Mouse (Mus musculus) stomach, postnatal 0 days (tissue): ENCODE results near the gene Kcnn3. TPM values are rescaled to one million over a fixed set of nuclear protein-coding genes. Genes with fewer than 3 reads are reported as not detected.

ENCODE experiments used
- ATAC-seq: fragments of 200-750 bp; cut with Nextera tagmentation; 2 replicates; pipeline ENCODE4 v1.8.0; 2017; ENCODE audit not compliant: low FRiP score, low TSS enrichment
- DNase-seq: peaks from one replicate; pipeline ENCODE4 v3.0.0-alpha.2; 2016; ENCODE audit warnings: low spot score
- H3K27ac ChIP-seq: fragments of 300-500 bp; sonication (generic); replicated peaks from 2 replicates; pipeline ENCODE4 v1.5.1; 2014; ENCODE audit warnings: mild to moderate bottlenecking, control low read depth
- H3K27me3 ChIP-seq: fragments of 300-500 bp; sonication (generic); 2 replicates; pipeline ENCODE4 v1.6.1; 2014; ENCODE audit warnings: low read length; ENCODE audit not compliant: control insufficient read depth, insufficient read depth
- H3K36me3 ChIP-seq: fragments of 300-500 bp; sonication (generic); 2 replicates; pipeline ENCODE4 v1.6.1; 2014; ENCODE audit warnings: low read length, mixed read lengths; ENCODE audit not compliant: control insufficient read depth, insufficient read depth
- H3K4me1 ChIP-seq: fragments of 300-500 bp; sonication (generic); replicated peaks from 2 replicates; pipeline ENCODE4 v1.6.1; 2014; ENCODE audit warnings: antibody characterized with exemption; ENCODE audit not compliant: control insufficient read depth, insufficient read depth
- H3K4me2 ChIP-seq: fragments of 300-500 bp; sonication (generic); replicated peaks from 2 replicates; pipeline ENCODE4 v1.6.1; 2014; ENCODE audit warnings: low read depth, mild to moderate bottlenecking, control low read depth, moderate library complexity
- H3K4me3 ChIP-seq: fragments of 300-500 bp; sonication (generic); 2 replicates; pipeline ENCODE4 v1.5.1; 2014; ENCODE audit warnings: low read depth, low read length, control low read depth
- H3K9ac ChIP-seq: fragments of 300-500 bp; sonication (generic); 2 replicates; pipeline ENCODE4 v1.6.1; 2014; ENCODE audit warnings: mild to moderate bottlenecking, low read length, control low read depth, mixed read lengths
- H3K9me3 ChIP-seq: fragments of 300-500 bp; sonication (generic); 2 replicates; pipeline ENCODE4 v1.6.1; 2016; ENCODE audit warnings: low read length; ENCODE audit not compliant: control insufficient read depth
- CTCF ChIP-seq: IDR thresholded peaks from 2 replicates; pipeline ENCODE4 v1.5.1; 2016; ENCODE audit warnings: antibody characterized with exemption, low read depth, mild to moderate bottlenecking, moderate library complexity
- EP300 ChIP-seq: optimal IDR thresholded peaks from 2 replicates; pipeline ENCODE3; 2016; ENCODE audit warnings: antibody characterized with exemption
- WGBS: fragments of 180-500 bp; shearing (Covaris S2); extraction: QIAGEN DNeasy Blood & Tissue Kit; methylation state at CpG from one replicate; pipeline ENCODE4 v1.1.7; 2014; 5-methylcytosine and 5-hydroxymethylcytosine counted together
- polyA plus RNA-seq: library from polyadenylated mRNA; unstranded; fragments of >200 nt; fragmentation: Nextera tagmentation; extraction: Ambion mirVana; gene quantifications from 2 replicates; pipeline ENCODE4 v1.2.1, GENCODE M21; 2015

Gene Kcnn3
- polyA plus RNA-seq, 1 experiment from 2014 or later, result 4.5 TPM

DNA sequence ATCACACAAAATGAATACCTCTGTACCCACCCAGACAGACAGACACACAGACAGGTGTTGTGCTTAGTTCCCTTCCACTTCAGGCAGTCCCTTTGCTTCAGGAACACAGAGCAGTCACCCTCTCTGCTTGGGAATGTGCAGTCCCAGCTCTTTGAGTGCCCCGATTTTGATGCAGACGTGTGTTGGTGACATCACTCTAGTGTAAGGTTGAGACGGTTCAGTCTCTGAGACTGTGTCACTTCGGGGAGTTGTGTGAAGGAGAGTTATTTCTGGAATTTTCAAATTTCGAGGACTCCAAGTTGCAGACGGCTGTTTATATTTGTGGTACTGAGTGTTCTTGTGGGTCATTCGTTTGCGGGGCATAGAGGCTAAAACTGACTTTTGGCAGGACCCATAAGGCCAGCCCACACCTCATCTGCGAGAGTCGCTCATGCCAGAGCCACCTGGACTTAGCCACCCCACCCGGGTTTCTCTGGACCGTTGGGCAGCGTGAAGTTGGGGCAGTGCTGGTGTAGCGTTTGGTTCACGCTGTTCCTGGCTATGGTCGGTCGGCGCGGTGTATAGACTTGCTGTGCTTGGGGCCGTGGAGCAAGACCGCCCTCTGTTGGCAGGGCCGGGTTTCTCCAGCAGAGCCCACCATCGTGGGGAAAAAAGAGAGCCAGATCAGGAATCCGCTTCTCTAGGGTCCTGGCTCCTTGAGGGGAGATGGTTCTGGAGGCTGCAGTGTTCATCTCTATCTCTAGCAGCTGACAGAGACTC lies 35.0 kb upstream of the Kcnn3 start:
- H3K27ac ChIP-seq, result no peak overlapping the region
- peak overlapping the region; percentile 18; the same call in 1 of the 2 replicates for H3K9ac ChIP-seq
- H3K9me3 ChIP-seq, result no peaks in the 10 kb centered on the region
- TF ChIP-seq EP300 (no peak), CTCF (peak; percentile 97)
- H3K4me3 ChIP-seq, result no peak overlapping the region
- ATAC-seq, result peak; percentile 88
- H3K36me3 ChIP-seq, result no peaks in the 10 kb centered on the region
- DNase-seq, result peak; percentile 84
- no peaks in the 10 kb centered on the region for H3K4me1 ChIP-seq
- H3K27me3 ChIP-seq, result no peaks in the 10 kb centered on the region
- H3K4me2 ChIP-seq, result peak overlapping the region; percentile 35
- 12% methylated on average over 24 of the region's 24 CpGs for WGBS

DNA sequence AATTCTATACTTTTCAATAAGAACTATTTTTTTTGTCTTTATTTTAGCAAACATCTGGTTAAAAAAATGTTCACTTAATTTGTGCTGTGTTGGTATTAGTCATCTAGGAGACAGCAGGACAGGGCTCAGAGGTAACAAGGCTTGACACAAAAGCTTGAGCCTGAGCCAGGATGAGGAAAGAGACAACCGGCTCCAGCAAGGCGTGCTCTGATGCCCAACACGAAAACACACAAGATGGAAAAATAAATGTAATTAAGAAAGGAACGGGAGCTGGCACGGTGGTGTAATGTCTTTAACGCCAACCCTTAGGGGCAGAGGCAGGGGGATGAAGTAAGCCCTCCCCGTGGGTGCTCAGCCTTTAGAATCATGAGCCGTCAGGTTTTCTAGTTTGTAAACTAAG lies 33.9 kb upstream of the Kcnn3 start:
- no peak for DNase-seq
- H3K4me2 ChIP-seq, result no peak overlapping the region
- 70% methylated on average over 8 of the region's 8 CpGs for WGBS
- no peaks in the 10 kb centered on the region for H3K9me3 ChIP-seq
- no peaks in the 10 kb centered on the region for H3K4me1 ChIP-seq
- H3K9ac ChIP-seq, result no peak overlapping the region
- no peak for ATAC-seq
- TF ChIP-seq EP300 (no peak), CTCF (no peak)
- no peak overlapping the region for H3K4me3 ChIP-seq
- H3K27me3 ChIP-seq, result no peaks in the 10 kb centered on the region
- no peaks in the 10 kb centered on the region for H3K36me3 ChIP-seq
- no peak overlapping the region for H3K27ac ChIP-seq

DNA sequence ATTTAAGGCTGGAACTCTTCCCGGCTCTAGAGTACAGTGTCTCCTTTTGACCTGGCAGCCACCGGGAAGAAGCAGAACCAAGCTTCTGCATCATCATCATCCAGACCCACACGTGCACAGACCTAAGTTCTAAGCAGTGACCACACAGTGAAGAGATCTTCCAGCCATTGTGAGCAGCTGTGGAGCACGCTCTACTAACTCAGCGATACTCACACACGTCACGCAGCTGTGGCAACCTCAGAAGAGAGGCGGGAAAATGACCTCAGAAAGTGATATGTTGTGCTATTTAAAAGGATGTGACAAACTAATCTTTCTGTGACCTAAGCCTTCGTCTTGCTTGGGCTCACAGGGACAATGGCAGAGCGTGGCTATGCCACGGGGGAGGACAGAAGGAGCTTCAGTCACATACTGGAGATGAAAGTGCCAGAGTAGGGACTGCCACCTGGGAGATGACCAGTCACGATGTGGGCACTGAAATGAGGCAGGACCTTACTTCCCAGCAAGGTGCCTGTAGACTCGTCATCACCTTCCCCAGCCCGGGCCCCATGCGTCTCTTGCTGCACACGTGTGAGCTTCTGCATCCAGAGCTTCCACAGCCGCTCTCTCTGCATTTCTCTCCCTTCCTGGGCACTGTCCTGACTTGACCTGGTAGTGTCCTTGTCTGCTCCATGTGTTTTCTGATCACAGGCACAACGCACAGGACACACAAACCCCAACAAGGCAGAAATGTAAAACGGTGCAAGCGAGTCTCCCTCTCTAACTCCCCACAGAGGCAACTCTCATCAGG lies 32.9 kb upstream of the Kcnn3 start:
- Histone ChIP-seq H3K27me3 (no peaks in the 10 kb centered on the region), H3K36me3 (no peaks in the 10 kb centered on the region), H3K9me3 (no peaks in the 10 kb centered on the region), H3K4me1 (no peaks in the 10 kb centered on the region), H3K27ac (no peak overlapping the region), H3K4me2 (no peak overlapping the region), H3K4me3 (no peak overlapping the region), H3K9ac (no peak overlapping the region)
- DNase-seq, result no peak
- ATAC-seq, result no peak
- TF ChIP-seq EP300 (no peak), CTCF (no peak)
- 60% methylated on average over 20 of the region's 20 CpGs for WGBS

DNA sequence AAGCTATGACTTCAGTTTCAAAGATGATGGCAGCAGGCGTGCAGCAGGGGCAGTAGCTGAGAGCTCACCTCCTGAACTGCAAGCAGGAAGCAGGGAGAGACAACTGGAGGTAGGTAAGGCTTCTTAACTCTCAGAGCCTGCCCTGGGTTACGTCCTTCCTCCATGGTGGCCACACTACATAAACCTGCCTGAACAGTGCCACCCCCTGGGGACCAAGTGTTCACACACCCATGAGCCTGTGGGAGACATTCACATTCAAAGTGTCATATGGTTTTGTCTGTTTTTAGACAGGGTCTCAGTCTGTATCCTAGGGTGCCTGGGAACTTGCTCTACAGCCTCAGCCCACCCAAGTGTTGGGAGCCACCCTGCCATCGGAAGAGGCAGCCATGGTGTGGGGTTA lies 29.2 kb upstream of the Kcnn3 start:
- Histone ChIP-seq H3K4me3 (no peak overlapping the region), H3K9ac (no peak overlapping the region), H3K27ac (no peak overlapping the region), H3K4me1 (no peaks in the 10 kb centered on the region), H3K36me3 (no peaks in the 10 kb centered on the region), H3K9me3 (no peaks in the 10 kb centered on the region), H3K27me3 (no peaks in the 10 kb centered on the region), H3K4me2 (no peak overlapping the region)
- DNase-seq, result no peak
- ATAC-seq, result no peak
- peak; percentile 30 for TF ChIP-seq CTCF
- no peak for TF ChIP-seq EP300
- WGBS, result 92% methylated on average over 3 of the region's 3 CpGs

DNA sequence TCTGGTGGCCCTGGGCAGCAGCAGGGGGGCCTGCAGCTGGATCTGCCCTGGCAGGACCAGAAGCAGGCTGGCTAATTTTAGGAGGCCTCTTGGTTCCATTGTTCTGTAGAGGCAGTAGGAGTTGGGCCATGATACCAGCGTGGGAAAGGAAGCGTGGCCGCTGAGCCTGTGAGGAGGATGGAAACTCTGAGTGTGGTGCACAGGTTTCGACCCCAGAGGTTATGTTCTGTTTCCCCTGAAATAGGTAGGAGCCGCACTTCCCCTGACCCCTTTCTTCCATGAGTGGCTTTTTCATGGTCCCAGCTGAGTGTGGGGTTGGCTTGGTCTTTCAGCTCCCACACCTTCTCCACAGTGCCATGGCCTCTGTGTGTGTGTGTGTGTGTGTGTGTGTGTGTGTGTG lies 28.4 kb upstream of the Kcnn3 start:
- 82% methylated on average over 5 of the region's 5 CpGs for WGBS
- no peaks in the 10 kb centered on the region for H3K4me1 ChIP-seq
- no peaks in the 10 kb centered on the region for H3K9me3 ChIP-seq
- ATAC-seq, result no peak
- DNase-seq, result no peak
- no peak overlapping the region for H3K4me2 ChIP-seq
- no peak overlapping the region for H3K9ac ChIP-seq
- no peaks in the 10 kb centered on the region for H3K36me3 ChIP-seq
- no peak for TF ChIP-seq EP300
- no peak overlapping the region for H3K27ac ChIP-seq
- no peaks in the 10 kb centered on the region for H3K27me3 ChIP-seq
- H3K4me3 ChIP-seq, result no peak overlapping the region

DNA sequence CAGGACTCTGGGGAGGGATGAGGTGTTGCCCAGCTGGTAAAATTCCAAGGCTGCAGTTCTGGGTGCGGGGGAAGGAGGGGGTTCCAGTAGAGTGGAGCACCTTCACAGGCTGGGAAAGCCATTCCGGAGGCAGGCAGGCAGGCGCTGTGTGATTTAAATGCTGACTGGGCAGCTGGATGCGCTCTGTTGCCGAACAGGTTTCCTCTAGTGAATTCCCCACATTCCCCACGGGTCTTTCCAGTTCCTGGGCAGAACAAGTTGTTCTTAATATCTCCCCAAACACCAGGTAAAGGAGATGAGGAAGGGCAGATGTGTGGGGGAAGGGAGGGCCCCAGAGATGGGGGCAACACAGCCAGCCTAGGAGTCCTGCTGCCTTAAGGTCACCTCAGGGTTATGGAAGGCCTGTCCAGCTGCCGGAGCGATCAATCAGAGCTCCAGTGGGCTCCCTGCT lies 27.2 kb upstream of the Kcnn3 start:
- 25% methylated on average over 8 of the region's 8 CpGs for WGBS
- no peak overlapping the region for H3K9ac ChIP-seq
- no peak overlapping the region for H3K4me3 ChIP-seq
- H3K4me1 ChIP-seq, result no peaks in the 10 kb centered on the region
- H3K36me3 ChIP-seq, result no peaks in the 10 kb centered on the region
- DNase-seq (no peak), ATAC-seq (0 out of 2 replicates have a peak, but pooled peaks have one; percentile 22)
- no peak overlapping the region for H3K27ac ChIP-seq
- TF ChIP-seq EP300 (no peak), CTCF (no peak)
- no peak overlapping the region for H3K4me2 ChIP-seq
- no peaks in the 10 kb centered on the region for H3K27me3 ChIP-seq
- no peaks in the 10 kb centered on the region for H3K9me3 ChIP-seq
